Mouse (Mus musculus) kidney, adult 2 months (tissue): Measurements from ENCODE around the gene Mllt3. TPM values are rescaled to one million over a fixed set of nuclear protein-coding genes. Genes with fewer than 3 reads are reported as not detected.

Source experiments
- DNase-seq: peaks from one replicate; pipeline ENCODE4 v3.0.0; 2021
- H3K27ac ChIP-seq: fragments of 200-500 bp; 2 replicates; pipeline ENCODE4 v1.5.1; 2012; ENCODE audit warnings: low read depth, low read length, control low read depth, inconsistent platforms; ENCODE audit not compliant: insufficient read depth
- H3K27me3 ChIP-seq: fragments of 200-500 bp; replicated peaks from 2 replicates; pipeline ENCODE4 v1.6.1; 2012; ENCODE audit warnings: mild to moderate bottlenecking, moderate library complexity, low read length, inconsistent platforms; ENCODE audit not compliant: control insufficient read depth, insufficient read depth
- H3K36me3 ChIP-seq: fragments of 200-500 bp; 2 replicates; pipeline ENCODE4 v1.6.1; 2012; ENCODE audit warnings: mild to moderate bottlenecking, moderate library complexity, low read length, inconsistent platforms; ENCODE audit not compliant: control insufficient read depth, insufficient read depth
- H3K4me1 ChIP-seq: fragments of 200-500 bp; 2 replicates; pipeline ENCODE4 v1.6.1; 2011; ENCODE audit warnings: low read length; ENCODE audit not compliant: control insufficient read depth, insufficient read depth
- H3K4me3 ChIP-seq: fragments of 200-500 bp; 2 replicates; pipeline ENCODE4 v1.5.1; 2011; ENCODE audit warnings: mild to moderate bottlenecking, low read depth, low read length, control low read depth; ENCODE audit not compliant: insufficient read depth
- CTCF ChIP-seq: fragments of 200-500 bp; conservative IDR thresholded peaks from 2 replicates; pipeline ENCODE4 v1.5.1; 2011; ENCODE audit warnings: low read depth, mild to moderate bottlenecking, control low read depth, low read length, moderate library complexity, mixed read lengths; ENCODE audit not compliant: insufficient read depth, insufficient read length
- POLR2A ChIP-seq: fragments of 200-500 bp; IDR thresholded peaks from one replicate; pipeline ENCODE4 v1.6.1; 2011; ENCODE audit warnings: low read depth, low read length, control low read depth
- WGBS: fragments of 180-500 bp; shearing (Covaris S2); methylation state at CpG from one replicate; pipeline ENCODE4 v1.1.7; 2018; 5-methylcytosine and 5-hydroxymethylcytosine counted together
- polyA plus RNA-seq: library from polyadenylated mRNA; depleted of rRNA; stranded (reverse); fragments of >200 nt; gene quantifications from 2 replicates; pipeline ENCODE4 v1.2.3, GENCODE M21; 2012

Mllt3 gene
- polyA plus RNA-seq, 1 experiment = 5.2 TPM

GRCm38 (mm10) chr4:87806196-87806987, 226.8 kb downstream of the Mllt3 start:
- H3K4me3 ChIP-seq = no peak overlapping the region
- no peaks in the 10 kb centered on the region for H3K4me1 ChIP-seq
- TF ChIP-seq POLR2A = no peak
- no peak for TF ChIP-seq CTCF
- 60% methylated on average over 6 of the region's 6 CpGs for WGBS
- H3K36me3 ChIP-seq = no peaks in the 10 kb centered on the region
- no peak overlapping the region for H3K27ac ChIP-seq
- DNase-seq = no peak
- no peaks in the 10 kb centered on the region for H3K27me3 ChIP-seq

DNA sequence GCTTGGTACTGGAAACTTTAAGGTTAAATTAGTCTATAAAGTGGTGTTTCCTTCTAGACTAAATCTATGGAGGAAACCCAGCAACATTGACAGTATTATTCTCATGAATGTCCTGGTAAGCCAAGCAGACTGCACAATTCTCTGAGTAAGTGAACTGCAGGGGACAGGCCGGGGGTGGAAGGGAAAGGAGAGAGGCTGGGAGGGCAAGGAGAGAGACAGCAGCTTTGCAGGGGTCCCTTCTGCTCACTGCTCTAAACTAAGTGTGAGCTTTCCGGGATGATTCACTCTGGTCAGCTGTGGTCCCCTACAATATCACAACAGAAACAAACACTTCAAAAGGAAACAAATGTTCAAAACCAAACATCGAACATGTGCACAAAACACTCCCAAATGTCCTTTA, 228.6 kb downstream of the Mllt3 start:
- no peaks in the 10 kb centered on the region for H3K36me3 ChIP-seq
- H3K4me3 ChIP-seq = no peak overlapping the region
- WGBS = 66% methylated on average over 3 of the region's 3 CpGs
- no peak for DNase-seq
- H3K4me1 ChIP-seq = no peaks in the 10 kb centered on the region
- no peaks in the 10 kb centered on the region for H3K27me3 ChIP-seq
- no peak for TF ChIP-seq POLR2A
- no peak for TF ChIP-seq CTCF
- no peak overlapping the region for H3K27ac ChIP-seq

GRCm38 (mm10) chr4:87803313-87803712, 229.9 kb downstream of the Mllt3 start:
- TF ChIP-seq POLR2A (no peak), CTCF (no peak)
- no peak overlapping the region for H3K27ac ChIP-seq
- no peaks in the 10 kb centered on the region for H3K4me1 ChIP-seq
- no peaks in the 10 kb centered on the region for H3K27me3 ChIP-seq
- no peak overlapping the region for H3K4me3 ChIP-seq
- H3K36me3 ChIP-seq = no peaks in the 10 kb centered on the region
- no peak for DNase-seq
- 89% methylated on average over 3 of the region's 3 CpGs for WGBS

- no peak for TF ChIP-seq CTCF
- TF ChIP-seq POLR2A = no peak
- 87% methylated on average over 4 of the region's 4 CpGs for WGBS
- no peak for DNase-seq
Measured at GRCm38 (mm10) chr4:87802140-87802539, 231.0 kb downstream of the Mllt3 start.

DNA sequence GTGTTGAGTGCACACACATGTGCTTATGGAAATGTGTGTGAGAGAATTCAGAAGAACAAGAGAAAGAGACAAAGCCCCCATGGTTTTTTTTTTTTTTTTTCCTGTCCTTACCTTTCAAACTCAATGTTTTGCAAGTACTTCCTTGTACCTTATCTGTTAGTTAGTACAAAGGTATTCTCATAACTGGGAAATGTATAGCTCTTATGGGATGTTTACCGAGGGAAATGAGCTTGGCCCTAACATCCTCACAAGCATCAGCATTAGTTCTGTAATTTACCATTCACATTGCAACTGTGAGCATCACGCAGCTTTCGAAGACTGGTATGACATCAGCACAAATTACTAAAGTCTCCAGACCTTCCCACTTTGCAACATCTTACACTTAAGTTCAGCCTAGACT, 231.8 kb downstream of the Mllt3 start:
- Histone ChIP-seq H3K36me3 (no peaks in the 10 kb centered on the region), H3K27ac (no peak overlapping the region), H3K4me1 (no peaks in the 10 kb centered on the region), H3K27me3 (no peaks in the 10 kb centered on the region), H3K4me3 (no peak overlapping the region)
- no peak for TF ChIP-seq POLR2A
- no peak for TF ChIP-seq CTCF
- no peak for DNase-seq
- 90% methylated on average over 3 of the region's 3 CpGs for WGBS

More at GRCm38 (mm10) chr4:87802140-87802539, 231.0 kb downstream of the Mllt3 start:
- H3K27me3 ChIP-seq = no peaks in the 10 kb centered on the region
- no peak overlapping the region for H3K27ac ChIP-seq
- H3K4me3 ChIP-seq = no peak overlapping the region
- no peaks in the 10 kb centered on the region for H3K36me3 ChIP-seq
- no peaks in the 10 kb centered on the region for H3K4me1 ChIP-seq

GRCm38 (mm10) chr4:87800276-87800675, 232.9 kb downstream of the Mllt3 start:
- whole genome bisulfite sequencing = 80% methylated on average over 1 of the region's 1 CpGs
- no peaks in the 10 kb centered on the region for H3K36me3 ChIP-seq
- no peak overlapping the region for H3K27ac ChIP-seq
- no peak overlapping the region for H3K4me3 ChIP-seq
- TF ChIP-seq POLR2A = no peak
- TF ChIP-seq CTCF = no peak
- H3K27me3 ChIP-seq = no peaks in the 10 kb centered on the region
- DNase-seq = no peak
- H3K4me1 ChIP-seq = no peaks in the 10 kb centered on the region

DNA sequence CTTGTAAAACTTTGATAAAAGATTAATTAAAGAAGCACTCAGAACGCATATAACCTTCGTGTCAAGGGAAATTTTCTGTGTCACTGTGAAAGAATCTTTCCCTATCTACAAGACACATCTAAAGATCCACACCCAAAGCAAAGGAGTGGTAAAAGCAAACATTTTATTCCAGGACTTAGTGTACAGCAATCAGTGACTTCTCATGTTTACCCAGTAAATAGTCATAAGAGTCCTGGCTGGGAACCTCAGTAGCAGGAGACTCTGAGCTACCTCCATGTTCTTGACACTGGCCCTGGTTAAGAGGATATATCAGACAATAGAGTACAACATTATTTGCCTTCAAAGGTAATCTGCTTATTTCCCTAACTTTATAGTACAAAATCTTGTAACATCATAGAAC, 233.7 kb downstream of the Mllt3 start:
- no peaks in the 10 kb centered on the region for H3K27me3 ChIP-seq
- no peak for DNase-seq
- no peak overlapping the region for H3K27ac ChIP-seq
- no peaks in the 10 kb centered on the region for H3K36me3 ChIP-seq
- H3K4me1 ChIP-seq = no peaks in the 10 kb centered on the region
- no peak overlapping the region for H3K4me3 ChIP-seq
- TF ChIP-seq CTCF (no peak), POLR2A (no peak)
- 75% methylated on average over 2 of the region's 2 CpGs for WGBS
